Mouse (Mus musculus): ENCODE data around the gene 4930455H04Rik.

4930455H04Rik gene

DNA sequence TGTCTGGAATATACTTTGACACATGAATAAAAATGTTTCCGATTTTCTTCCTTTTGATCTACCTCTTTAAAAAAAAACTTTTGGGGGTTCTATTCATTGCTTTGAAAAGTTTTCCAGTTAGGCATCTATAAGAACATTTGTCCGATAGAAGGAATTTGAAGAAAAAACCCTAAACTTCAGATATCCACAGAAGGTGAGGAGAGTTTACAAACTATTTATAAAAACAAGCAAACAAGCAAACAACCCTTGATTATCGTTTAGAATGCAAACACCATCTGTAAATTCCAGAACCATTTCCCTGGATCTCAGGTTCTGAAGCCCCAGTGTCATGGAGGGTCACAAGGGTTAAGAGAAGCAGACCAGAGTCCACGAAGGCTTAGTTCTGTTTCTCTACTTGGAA lies at the start of gene 4930455H04Rik:
Gene 4930455H04Rik, plus strand, starts transcription at position 301 of the 400 bp plus-strand sequence.
- DNase-seq = no peak

DNA sequence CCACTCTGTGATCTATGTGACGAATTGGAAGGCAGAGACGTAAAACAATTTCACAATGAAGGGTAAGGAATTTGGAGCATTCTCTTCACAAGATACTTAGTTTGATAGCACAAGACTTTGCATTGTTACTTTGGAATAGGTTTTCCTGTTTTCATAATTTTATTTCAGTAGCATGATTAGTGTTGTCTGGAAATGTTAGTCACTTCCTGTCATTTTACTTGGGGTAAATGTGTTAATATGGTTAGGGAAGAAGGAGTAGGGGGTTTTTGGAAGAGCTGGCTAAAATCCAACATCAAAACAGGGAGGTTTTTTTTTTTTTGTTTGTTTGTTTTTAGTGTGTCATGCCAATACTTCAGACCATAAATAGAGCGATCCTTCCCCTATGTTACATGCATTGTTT lies 46.5 kb upstream of the 4930455H04Rik start:
- no peak for DNase-seq

DNA sequence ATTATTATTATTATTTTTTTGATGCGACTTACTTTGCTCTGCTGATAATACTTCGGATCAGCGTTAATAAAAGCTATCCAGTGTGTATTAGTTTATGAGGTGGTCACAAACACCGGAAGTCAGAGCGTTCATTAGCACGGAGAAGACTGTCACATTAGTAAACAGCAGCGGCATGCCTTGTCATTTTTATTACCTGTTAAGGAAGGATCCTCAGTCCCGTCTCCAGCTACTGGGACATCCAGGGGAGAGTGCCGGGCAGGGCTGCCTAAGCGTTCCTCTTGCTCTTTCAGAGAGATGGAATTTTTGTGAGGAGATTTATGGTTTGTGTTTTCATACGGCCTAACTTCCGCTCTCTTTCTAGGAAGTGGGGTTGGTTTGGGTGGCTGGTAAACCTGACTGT lies 45.0 kb upstream of the 4930455H04Rik start:
- DNase-seq = no peak

DNA sequence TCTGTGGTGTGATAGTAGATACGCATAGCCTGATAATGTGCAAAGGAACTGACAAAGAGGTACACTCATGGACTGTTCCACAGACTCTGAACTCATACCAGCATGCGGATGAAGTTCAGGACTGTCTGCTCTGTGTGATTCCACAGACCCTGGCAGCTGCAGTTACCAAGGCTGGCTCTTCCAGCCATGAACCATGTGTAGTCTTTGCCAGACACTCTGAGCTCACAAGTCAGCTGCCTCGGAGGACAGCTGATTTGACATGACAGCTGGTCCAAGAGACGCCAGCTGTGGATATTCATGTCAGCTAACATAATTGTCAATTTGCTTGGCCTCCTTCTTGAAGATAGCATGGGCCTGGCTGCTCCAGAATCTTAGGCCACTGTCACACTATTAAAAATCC lies 39.1 kb upstream of the 4930455H04Rik start:
- DNase-seq = peak; percentile 84

DNA sequence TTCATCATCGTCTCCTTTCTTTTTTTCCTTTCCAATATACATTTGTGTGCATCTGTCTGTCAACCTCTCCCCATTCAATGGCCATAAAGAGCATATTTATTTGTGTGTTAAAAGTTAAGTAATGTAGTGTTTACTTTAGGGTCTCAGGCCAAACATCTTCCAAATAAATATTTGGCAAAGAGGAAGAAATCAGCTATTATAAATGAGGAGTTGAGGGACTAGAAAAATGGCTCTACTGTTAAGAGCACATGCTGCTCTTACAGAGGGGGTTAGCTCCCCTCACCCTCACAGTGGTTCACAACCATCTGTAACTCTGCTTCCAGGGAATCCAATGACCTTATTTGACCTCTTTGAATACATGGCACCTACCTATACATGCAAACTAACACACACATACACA lies 34.9 kb upstream of the 4930455H04Rik start:
- DNase-seq = no peak

DNA sequence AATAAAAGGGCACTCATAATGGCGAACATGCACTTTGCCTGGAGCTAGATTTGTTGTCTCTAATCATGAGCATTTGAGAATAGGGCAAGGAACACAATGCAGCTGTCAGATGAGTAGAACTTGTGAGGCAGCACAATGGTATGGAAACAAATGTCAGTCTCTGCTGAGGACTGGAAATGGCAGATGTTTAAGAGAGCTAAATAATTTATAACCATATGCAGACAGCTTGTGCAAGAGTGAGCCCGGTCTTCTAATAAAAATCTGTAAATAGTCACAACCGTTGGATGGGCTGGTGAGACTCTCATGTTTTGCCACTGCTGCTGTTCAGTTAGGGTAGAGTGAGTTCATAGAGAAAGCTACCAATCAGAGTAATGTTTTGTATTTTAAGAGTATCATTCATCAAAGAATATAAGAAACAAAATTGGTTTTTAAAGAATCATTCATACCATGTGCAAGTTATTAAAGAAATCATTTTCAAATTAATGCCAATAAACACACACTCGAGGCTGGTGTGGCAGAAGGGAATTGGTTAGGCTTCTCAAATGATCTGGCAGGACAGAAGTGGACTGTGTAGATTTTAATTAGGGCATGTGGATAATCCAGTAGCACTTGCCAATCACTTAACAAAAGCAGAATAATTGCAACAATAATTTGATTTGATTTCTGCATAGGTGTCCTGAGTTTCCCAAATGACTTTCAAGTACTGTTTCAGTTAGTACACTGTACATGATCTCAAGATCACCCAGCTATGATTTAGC lies 31.0 kb upstream of the 4930455H04Rik start:
- peak; percentile 46 for DNase-seq

DNA sequence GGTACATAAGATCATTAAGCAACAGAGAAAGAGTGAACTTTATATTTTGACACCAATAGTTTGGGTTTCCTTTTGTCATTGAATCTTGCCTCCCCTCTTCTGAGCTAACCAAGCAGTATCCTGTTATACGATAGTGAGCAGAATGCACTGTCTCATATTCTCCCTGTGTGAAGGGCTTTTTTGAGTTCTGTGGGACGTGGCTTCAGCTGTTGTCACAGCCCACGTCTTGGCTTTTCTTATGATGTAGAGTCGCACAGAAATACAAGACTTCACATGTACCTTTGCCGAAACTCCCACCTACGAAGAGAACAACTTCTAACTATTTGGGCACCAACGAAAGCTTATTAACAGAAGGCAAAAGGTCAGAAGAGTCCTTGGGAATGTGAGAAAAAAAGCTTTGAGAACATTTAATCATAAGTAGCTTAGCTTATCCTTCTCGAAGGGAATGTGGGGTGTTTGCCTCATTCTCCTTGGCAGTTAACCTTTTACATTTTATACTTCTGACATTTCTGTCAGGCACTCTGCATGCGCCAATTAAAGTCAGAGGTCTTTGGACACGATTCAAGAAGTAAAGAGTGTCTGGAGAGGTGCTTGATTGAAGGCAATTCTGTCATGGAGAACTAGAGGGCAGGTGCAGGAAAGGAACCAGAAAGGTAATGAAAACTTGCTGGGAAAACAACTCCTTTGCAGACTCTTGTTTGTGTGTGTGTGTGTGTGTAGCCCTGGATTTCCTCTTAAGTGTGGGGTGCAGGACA lies 27.1 kb upstream of the 4930455H04Rik start:
- DNase-seq = no peak

DNA sequence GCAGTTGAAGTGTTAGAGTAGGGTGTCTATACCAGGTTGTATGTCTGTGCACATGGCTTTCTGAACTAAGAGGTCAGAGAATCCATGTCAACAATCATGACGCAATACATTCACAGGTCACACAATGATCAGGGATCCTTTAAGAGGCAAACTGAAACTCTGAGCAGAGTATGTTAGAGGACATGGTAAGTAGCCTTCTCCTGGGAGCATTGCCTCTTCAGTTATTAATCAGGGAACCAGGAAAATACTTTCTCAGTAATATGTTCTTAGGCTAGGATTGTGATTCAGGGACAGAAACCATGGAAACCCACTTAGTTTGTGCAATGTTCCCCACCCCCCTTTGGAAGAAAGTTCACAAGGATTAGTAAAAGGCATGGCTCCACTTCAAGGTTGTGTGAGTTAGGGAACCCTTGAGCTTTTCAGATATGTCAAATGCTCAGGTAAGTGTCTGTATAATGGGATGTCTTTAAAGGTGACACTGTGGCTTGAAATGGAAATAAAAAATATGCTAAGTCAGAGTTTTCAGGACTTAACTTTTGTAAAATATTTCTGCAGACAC lies 26.4 kb upstream of the 4930455H04Rik start:
- DNase-seq = no peak

DNA sequence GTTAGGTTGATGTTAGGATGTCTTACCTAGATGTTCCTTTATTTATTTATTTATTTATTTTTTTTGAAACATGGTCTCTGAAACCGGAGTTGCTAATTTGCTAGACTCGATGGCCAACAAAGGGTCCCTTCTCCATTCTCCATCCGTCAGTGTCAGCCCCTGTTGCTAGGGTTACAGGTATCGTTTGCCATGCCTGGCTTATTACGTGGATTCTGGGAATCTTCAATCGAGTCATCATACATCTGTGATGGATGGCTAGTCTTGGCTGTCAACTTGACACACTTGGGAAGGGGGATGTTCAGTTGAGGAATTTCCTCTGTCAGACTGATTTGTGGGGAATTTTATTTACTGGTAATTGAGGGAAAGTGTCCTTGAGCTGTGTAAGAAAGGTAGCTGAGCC lies 25.3 kb upstream of the 4930455H04Rik start:
- no peak for DNase-seq

DNA sequence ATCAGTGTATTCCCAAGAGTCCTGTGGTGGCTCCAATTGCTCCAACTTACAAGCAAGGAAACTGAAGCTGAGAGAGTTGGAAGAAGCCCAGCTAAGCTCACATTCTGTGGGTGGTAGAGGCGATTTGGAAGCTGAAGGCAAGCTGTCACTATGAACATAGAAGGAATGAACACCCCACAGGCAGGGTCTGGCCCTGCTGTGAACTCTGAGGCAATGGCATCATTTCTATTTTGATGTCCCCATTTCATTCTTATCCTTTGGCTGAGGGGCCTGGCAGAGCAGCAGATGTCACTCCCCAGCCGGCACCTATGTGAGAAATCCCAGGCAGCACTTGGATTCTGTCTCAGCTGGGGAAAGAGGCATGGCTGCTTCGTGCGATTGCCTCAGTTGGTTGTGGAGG lies 24.6 kb upstream of the 4930455H04Rik start:
- no peak for DNase-seq

DNA sequence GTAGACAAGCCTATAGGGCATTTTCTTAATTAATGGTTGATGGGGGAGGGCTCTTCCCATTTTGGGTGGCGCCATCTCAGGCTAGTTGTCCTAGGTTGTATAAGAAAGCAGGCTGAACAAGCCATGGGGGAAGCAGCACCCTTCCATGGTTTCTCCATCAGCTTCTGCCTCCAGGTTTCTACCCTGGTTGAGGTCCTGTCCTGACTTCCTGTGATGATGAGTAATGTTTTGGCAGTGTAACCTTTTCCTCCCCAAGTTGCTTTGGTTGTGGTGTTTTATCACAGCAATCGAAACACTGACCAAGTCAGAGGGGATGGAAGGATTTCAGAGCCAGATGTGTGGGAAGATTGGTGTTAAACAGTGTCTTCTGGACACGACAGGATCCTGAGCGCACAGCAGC lies 21.6 kb upstream of the 4930455H04Rik start:
- DNase-seq = no peak

DNA sequence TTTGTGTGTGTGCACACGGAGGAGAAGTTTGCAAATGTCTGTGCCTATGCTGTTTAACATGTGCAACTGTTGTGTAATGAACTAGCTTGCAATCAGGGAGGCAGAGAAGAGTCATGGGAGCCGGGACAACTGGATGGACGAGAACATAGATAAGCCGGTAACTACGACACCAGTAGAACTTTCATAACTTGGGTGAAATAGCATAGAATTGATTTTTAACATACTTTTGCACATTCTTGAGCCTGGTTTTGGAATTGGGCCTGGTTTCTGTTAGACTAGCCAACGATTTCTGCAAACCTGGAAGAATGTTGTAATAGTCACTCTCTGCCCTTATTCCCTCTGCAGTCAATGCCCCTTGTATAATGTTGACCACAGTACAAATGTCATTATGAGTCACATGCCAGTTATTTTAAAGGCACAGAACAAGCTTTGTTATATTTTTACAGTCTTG lies 17.4 kb upstream of the 4930455H04Rik start:
- DNase-seq = no peak

DNA sequence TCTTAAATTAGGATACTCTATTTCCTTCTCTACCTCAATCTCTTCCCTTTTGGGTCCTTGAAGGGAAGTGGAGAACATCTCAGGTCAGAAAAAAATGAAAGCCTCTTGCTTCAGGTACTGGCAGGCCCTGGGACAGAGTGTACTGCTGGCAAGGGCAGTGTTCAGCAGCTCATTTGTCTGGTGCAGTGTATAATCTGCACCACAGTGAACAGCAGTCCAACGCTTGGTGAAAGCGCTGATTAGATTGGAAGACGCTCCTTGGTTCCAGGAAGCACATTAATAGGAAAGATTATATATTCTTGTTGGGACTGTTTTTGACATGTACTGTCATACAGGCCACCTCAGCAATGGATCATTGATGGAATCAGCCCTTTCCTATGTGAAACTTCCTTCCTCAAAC lies 16.6 kb upstream of the 4930455H04Rik start:
- DNase-seq = no peak

DNA sequence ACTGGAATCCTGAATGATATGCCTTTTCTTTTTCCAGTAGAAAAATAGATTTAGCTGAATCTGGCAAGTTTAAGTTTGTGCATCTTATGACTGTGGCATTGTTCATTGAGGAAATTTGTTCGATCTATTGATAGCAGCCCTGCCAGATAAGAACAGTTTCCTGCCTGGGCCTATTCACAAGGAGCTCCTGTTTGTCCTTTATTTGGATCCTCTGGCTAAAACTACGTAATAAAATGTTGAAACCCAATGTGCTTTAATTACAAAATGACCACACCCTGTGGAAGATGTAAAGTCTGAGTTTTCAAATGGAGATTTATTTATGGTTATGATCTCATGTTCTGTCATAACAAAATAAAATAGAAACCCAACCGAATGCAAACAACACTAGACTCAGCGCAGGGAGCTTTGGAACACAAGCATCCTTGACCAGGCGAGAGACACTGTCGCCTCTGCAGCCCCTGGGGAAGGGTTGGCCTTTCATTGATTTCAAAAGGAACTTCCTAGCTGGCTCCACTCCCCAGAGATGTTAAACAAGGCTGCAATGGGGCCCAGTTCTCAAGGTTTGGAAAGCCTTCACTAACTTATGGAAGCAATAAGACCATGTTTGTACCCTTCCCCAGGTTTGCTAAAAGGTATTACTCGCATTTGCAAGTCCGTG lies 15.7 kb upstream of the 4930455H04Rik start:
- no peak for DNase-seq

DNA sequence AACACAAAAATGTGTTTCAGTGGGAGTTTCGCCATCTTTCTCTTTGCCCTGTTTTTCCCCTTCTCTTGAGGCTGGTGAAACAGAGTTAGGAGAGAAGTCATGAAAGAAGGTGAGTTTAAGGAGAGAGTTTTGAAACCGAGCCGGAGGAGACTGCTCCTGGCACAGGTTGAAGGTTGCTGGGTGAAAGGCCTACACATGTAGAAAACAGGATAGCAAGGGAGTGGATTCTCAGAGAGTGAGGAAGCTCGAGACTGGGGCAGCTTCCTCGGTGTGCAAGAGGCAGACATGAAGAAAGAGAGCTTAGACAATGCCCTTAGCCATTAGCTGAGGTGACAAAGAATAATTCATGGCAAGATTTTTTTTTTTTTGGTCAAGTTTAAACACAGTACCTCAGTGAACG lies 14.7 kb upstream of the 4930455H04Rik start:
- DNase-seq = no peak

DNA sequence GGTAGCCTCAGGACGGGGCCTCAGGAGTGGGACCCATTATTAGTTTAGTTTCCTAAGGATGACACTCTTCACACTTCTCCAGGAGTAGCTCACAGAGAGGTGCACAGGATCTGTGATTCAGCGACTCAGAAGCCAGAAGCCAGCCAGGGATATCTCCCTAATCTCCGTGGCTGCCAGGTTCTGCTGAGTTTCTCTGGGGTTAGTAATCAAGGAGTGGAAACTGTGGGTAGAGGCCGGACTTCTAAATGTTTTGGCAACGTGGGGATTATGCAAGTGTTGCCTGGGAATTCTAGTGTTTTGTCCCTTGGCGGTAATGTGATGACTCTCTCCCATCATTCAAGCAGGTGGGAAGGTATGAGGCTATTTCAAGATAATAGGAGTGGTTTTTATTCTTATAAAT lies 13.0 kb upstream of the 4930455H04Rik start:
- DNase-seq = no peak

DNA sequence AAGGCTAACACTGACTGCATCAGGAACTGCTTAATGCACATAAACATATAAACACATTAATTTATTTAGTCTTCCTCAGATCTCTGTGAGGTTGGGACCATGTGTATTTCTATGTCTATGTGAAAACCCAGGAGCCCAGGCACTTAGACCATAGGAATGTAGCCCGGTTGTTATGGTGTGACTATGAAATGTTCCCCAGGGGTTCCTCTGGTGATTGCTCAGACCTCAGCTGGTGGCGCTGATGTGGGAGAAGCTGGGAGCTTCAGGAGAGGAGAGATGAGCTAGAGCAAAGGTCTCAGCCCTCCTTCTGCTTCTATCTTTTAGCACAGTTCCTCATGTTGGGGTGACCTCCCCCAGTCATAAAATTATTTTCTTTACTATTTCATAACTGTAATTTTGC lies 7.7 kb upstream of the 4930455H04Rik start:
- no peak for DNase-seq

DNA sequence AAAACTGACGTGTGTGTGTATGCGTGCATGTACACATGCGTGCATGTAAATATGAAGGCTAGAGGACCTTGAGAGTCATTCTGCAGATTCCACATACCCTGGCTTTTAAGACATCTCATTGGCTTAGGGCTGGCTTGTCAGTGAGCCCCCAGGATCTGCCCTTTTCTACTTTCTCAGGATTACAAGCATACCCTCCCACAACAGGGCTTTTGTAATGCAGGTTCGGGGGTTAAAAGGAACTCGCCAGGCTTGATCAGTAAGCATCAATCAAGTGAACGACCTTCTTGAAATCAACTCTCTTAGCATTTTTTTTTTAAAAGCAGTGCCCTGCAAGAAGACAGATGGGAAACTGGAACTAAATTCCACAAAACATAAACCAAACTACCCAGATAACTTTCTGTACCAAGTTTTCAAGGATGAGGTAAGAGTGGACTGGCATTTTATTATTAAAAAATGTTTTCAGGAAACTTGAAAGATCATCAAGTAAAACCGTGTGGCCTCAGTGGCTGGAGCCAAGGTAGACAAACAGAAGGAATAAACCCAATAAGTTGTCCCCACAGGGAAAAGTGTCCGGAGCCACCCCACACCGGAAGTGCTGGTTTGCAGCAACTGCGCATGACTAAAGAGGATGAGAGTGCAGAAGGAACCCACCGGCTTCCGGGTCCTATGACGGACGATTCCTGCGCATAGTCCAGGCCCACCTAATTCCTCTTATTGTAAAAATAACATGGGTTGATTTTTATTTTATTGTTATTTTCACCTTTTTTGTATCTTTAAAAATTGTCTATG lies 6.5 kb upstream of the 4930455H04Rik start:
- DNase-seq = no peak

DNA sequence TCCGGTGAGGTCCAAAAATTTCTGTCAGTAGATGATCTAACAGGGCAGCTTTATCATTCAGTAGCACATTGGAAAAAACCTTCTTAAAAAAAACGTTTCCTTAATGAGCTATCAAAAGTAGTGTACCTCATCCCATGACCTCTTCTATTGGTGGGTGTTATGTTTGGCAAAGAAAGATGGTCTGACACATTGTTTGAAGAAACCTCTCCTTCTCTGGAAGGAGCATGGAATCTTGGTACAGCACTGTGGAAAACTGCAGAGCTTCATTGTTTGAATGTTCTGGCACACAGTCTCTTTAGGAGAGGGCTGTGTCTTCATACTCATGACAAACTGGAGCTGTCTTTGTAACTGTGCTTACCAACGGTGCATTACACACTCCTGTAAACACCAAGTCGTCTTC lies 4.9 kb upstream of the 4930455H04Rik start:
- DNase-seq = no peak

DNA sequence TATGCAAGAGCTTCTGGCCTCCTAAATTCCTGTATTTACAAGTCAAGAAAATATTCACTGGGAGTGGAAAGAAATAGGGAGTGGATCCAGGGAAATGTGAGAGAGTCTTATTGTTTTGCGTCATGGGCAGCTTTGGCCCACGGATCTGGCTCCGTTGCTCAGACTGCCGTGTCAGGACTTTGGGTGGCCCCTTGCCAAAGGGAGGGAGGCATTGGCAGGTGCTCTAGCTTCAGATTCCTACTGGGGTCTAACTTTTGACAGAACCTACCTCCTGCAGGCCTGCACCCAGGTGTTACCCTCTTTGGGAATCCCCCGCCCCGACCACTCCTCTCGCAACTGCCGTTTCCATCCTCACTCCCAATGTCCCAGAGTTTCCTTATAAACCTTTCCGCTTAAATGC lies 3.6 kb upstream of the 4930455H04Rik start:
- no peak for DNase-seq

DNA sequence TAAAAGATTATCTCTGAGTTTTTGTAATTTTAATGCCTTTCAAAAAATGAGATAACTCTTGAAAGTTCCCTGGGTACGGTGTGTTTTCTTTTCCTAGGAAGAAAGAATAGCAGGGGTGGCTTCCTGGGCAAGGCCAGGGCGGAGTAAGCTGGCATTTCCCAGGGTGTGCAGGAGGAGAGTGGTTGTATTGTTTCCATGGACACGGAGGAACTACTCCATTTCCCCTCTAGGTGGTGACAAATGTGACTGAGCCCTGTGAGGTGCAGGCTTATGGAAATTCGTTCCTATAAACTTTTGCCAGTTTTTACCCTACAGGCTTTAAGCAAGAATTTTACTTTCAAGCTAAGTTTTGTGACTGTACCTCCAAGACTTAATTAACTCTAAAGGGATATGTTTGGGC lies 1.8 kb upstream of the 4930455H04Rik start:
- DNase-seq = peak; percentile 72

DNA sequence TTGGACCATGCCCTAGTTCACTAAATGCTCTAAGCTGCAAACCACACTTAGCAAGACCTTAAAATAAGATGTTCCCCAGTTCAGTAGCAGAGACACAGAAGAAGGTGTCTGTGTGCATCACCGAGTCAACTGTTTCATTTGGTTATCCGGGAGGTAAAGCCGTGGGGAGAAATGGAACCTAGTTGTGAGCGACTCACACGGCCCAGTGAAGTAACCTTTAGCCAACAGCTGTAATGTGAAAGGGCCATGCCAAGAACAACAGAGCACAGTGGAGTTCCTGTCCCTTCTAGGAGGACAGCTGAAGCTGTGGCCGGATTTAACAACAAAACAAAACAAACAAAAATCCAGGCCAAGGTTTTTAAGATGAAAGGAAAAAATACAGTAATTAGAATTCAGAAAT lies 1.3 kb upstream of the 4930455H04Rik start:
- DNase-seq = no peak

DNA sequence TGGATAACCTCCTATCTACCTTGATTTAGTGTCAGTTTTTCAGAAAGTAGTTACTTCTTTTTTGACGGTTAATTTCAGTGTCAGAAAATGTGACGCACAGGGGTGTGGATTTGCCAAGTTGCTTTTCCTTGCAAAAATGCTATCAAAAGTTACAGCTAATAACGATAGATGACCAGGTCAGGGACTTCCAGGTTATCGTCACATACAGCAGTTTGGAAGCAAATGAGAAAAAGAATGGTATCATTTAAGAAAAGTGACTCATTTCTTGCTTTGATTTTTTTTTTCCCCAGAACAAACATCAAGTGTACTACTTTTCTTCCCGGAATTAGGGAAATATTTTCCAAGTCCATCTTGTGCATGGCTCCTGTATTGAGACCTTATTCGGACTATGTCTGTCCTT lies 631 bp upstream of the 4930455H04Rik start:
- DNase-seq = no peak

Data from retina, postnatal 1 day (tissue).